Mouse (Mus musculus): ENCODE results near the gene Spag6. TPM values are rescaled to one million over a fixed set of nuclear protein-coding genes. Genes with fewer than 3 reads are reported as not detected.

The Spag6 gene
- polyA plus RNA-seq, 1 experiment = not detected

DNA sequence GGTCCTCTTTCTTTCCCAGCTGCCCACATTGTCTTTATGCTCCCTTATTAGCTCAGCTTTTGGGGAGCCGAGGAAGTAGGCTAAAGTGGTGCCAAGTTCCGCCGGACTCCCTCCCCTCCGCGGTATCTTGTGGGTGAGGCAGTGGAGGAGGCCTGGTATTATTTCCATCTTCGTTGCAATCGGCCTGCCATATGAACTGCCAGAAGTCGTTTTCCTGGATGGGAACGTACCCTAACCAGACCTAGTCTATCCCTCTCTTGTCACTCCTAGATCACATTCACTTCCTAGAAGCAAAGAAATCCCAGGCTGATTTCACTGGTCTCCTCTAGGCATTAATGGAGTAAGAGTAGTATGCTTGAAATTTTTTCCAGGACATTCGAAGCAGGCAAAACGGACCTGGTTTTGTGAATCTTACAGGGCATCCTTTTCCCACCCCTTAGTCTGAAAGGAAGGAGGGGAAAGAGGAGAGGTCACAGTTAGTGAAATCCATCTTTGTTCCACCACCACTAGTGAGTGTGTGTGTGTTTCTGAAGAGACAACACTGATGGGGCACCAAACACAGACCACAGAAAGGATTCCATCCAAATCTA is 5.7 kb downstream of the Spag6 start:
- TF ChIP-seq POLR2A (IDR thresholded peaks at IDR 0.05; ENCODE audit: insufficient read depth, low read depth, low read length) (no peak), CTCF (IDR thresholded peaks at IDR 0.05; ENCODE audit: insufficient read depth, low read depth, low read length) (no peak)
- H3K4me3 ChIP-seq (ENCODE audit: insufficient read depth, low read depth, low read length) = no peak overlapping the region
- H3K27ac ChIP-seq (ENCODE audit: insufficient read depth, low read depth, low read length) = no peak overlapping the region
- WGBS = 11% methylated on average over 11 of the region's 11 CpGs
- H3K4me1 ChIP-seq (ENCODE audit: control insufficient read depth, insufficient read depth, low read length) = peaks cover 5% of the 10 kb centered on the region

DNA sequence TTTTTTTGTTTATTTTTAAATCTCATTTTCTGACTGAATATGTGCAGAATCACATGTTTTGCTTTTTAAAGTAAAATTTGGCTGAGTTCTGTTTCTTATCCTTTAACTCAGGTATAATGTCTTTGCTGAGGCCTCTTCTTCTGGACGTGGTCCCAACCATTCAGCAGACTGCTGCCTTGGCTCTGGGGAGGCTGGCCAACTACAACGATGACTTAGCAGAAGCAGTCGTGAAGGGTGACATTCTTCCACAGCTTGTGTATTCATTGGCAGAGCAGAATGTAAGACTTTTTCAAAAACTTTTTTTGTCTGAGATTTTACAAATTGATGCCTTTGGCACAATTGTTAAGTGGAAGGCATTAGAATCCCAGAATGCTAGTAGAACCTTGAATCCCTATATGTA is 16.5 kb downstream of the Spag6 start:
- 70% methylated on average over 3 of the region's 3 CpGs for WGBS
- TF ChIP-seq CTCF (IDR thresholded peaks at IDR 0.05; ENCODE audit: insufficient read depth, low read depth, low read length) (no peak), POLR2A (IDR thresholded peaks at IDR 0.05; ENCODE audit: insufficient read depth, low read depth, low read length) (no peak)
- no peak overlapping the region for H3K4me3 ChIP-seq (ENCODE audit: insufficient read depth, low read depth, low read length)
- H3K4me1 ChIP-seq (ENCODE audit: control insufficient read depth, insufficient read depth, low read length) = no peaks in the 10 kb centered on the region
- no peak overlapping the region for H3K27ac ChIP-seq (ENCODE audit: insufficient read depth, low read depth, low read length)

DNA sequence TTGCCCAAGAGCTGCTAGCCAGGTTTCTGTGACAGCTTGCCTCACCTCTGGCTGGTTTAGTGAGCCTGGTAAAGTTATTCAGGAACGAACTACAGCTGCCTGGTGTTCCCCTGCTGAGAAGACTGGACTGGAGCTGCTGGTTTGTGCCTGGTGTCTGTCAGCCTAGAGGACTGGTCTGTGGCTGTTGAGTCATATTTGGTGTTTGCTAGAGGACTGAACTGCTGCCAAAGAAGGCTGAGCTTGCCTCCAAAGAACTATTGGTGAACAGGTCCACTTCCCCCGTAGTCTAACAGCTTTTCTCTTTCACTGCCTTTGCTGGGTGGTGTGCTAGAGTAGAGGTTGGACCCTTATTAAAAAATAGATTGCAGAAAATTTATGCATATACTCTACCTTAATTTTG is 19.2 kb downstream of the Spag6 start:
- no peak for TF ChIP-seq CTCF (IDR thresholded peaks at IDR 0.05; ENCODE audit: insufficient read depth, low read depth, low read length)
- TF ChIP-seq POLR2A (IDR thresholded peaks at IDR 0.05; ENCODE audit: insufficient read depth, low read depth, low read length) = no peak
- WGBS = 69% methylated on average over 2 of the region's 2 CpGs
- Histone ChIP-seq H3K4me1 (ENCODE audit: control insufficient read depth, insufficient read depth, low read length) (no peaks in the 10 kb centered on the region), H3K4me3 (ENCODE audit: insufficient read depth, low read depth, low read length) (no peak overlapping the region), H3K27ac (ENCODE audit: insufficient read depth, low read depth, low read length) (no peak overlapping the region)

DNA sequence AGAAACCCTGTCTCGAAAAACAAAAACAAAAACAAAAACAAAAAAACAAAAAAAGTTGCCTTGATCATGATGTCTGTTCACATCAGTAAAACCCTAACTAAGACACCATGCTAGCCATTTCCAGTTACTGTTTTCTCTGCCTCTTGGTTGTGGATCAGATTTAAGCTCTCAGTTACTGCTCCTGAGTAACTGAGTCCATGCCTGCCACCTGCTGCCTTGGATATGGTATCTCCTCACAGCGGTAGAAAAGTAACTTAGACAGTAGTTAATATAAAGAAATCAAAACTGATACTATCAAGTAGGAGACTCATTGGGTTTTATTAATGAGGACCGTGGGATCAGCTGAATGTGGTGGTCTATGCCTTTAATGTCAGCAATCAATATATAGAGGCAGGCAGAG is 20.5 kb downstream of the Spag6 start:
- WGBS = 82% methylated on average over 3 of the region's 3 CpGs
- Histone ChIP-seq H3K4me3 (ENCODE audit: insufficient read depth, low read depth, low read length) (no peak overlapping the region), H3K27ac (ENCODE audit: insufficient read depth, low read depth, low read length) (no peak overlapping the region), H3K4me1 (ENCODE audit: control insufficient read depth, insufficient read depth, low read length) (no peaks in the 10 kb centered on the region)
- TF ChIP-seq POLR2A (IDR thresholded peaks at IDR 0.05; ENCODE audit: insufficient read depth, low read depth, low read length) = no peak
- no peak for TF ChIP-seq CTCF (IDR thresholded peaks at IDR 0.05; ENCODE audit: insufficient read depth, low read depth, low read length)

DNA sequence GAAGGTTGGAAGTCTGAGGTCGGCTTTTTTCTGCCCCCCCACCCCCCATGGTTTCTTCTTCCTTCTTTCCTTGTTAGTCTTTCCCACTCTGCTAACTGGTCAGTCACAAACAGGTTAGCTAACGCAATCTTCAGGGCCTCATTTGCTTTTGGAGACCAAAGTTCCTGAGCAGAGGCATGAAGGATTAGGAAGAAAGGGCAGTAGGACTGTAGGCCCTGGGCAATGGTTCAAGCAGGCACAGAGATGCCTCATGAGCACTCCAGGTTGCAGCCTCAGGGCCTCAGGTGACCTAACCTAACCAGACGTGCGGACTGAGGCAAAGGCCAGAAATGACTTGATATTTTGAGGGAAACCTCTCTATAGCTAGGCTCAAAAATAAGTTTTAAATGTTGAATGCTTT is 24.7 kb downstream of the Spag6 start:
- Histone ChIP-seq H3K4me3 (ENCODE audit: insufficient read depth, low read depth, low read length) (no peak overlapping the region), H3K27ac (ENCODE audit: insufficient read depth, low read depth, low read length) (no peak overlapping the region), H3K4me1 (ENCODE audit: control insufficient read depth, insufficient read depth, low read length) (no peaks in the 10 kb centered on the region)
- TF ChIP-seq CTCF (IDR thresholded peaks at IDR 0.05; ENCODE audit: insufficient read depth, low read depth, low read length) (no peak), POLR2A (IDR thresholded peaks at IDR 0.05; ENCODE audit: insufficient read depth, low read depth, low read length) (no peak)
- WGBS = over 99% methylated on average over 4 of the region's 4 CpGs

DNA sequence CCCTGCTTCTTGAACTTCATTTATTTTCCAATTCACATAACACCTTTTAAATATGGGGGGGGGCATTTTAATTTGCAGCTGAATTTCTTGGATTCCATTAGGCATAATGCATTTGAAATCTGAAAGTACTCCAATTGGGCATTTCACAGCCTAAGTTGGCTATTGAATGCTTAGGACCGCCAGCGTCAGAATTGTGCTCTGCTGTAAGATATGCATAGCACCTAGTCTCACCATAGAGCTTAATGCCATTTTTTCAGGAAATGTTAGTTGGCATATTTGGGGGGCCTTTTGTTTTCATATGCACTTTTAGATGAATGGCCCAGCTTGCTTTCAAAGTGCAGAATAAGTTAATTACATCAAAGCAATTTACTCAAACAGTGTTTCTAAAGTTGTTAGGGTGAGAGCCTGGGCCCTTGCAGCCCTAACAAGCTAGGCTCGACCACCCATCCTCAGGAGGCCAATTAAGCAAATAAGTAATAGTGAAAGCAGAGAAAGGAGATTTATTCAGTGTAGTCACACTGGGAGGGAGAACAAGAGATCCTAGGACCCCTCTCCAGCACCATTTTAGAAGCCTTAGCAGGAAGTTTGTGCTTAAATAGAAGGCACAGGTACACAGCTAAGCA is 28.5 kb downstream of the Spag6 start:
- TF ChIP-seq CTCF (IDR thresholded peaks at IDR 0.05; ENCODE audit: insufficient read depth, low read depth, low read length) = no peak
- TF ChIP-seq POLR2A (IDR thresholded peaks at IDR 0.05; ENCODE audit: insufficient read depth, low read depth, low read length) = no peak
- Histone ChIP-seq H3K4me3 (ENCODE audit: insufficient read depth, low read depth, low read length) (no peak overlapping the region), H3K27ac (ENCODE audit: insufficient read depth, low read depth, low read length) (no peak overlapping the region), H3K4me1 (ENCODE audit: control insufficient read depth, insufficient read depth, low read length) (no peaks in the 10 kb centered on the region)
- WGBS = 50% methylated on average over 3 of the region's 3 CpGs

DNA sequence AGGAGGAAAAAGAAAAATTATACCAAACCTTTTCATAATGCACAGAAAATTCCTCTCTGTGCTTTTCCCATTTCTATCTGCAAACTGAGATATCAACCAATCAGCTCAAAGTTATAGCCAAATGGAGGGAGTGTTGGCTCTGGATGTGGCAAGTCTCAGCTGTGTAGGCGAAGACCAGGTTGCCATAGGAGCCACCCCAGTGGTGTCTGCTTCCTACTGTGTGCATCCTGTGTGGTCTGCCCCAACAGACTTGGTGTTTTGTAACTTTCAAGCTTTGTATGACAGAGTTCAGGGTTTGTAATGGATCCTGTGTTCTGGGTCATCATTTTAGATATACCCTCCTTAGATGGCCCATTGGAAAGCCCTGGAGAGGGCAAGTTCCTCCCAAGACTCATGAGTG is 30.6 kb downstream of the Spag6 start:
- 94% methylated on average over 1 of the region's 1 CpGs for WGBS
- TF ChIP-seq POLR2A (IDR thresholded peaks at IDR 0.05; ENCODE audit: insufficient read depth, low read depth, low read length) = no peak
- no peak for TF ChIP-seq CTCF (IDR thresholded peaks at IDR 0.05; ENCODE audit: insufficient read depth, low read depth, low read length)

DNA sequence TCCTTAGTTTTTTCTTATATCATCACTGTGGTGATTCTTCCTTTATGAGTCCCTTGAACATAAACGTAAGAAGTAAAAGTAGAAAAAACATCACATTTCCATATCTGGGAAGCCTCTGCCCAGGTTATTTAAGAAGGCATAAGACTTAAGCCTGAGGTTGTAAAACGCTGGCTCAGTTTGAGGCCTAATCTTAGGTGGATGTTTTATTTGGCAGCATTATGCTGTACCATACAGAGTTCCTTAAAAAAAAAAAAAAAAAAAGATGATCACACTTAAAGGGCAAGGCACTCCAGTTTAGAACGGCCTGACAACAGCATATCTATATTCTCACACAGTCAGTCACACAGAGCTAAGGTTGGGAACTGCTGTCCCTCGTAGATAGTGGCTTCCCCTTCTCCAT is 32.0 kb downstream of the Spag6 start:
- no peak overlapping the region for H3K4me3 ChIP-seq (ENCODE audit: insufficient read depth, low read depth, low read length)
- TF ChIP-seq POLR2A (IDR thresholded peaks at IDR 0.05; ENCODE audit: insufficient read depth, low read depth, low read length) = no peak
- no peak for TF ChIP-seq CTCF (IDR thresholded peaks at IDR 0.05; ENCODE audit: insufficient read depth, low read depth, low read length)
- 87% methylated on average over 4 of the region's 4 CpGs for WGBS
- no peaks in the 10 kb centered on the region for H3K4me1 ChIP-seq (ENCODE audit: control insufficient read depth, insufficient read depth, low read length)
- H3K27ac ChIP-seq (ENCODE audit: insufficient read depth, low read depth, low read length) = no peak overlapping the region

More for the DNA sequence above, 30.6 kb downstream of the Spag6 start:
- Histone ChIP-seq H3K27ac (ENCODE audit: insufficient read depth, low read depth, low read length) (no peak overlapping the region), H3K4me1 (ENCODE audit: control insufficient read depth, insufficient read depth, low read length) (no peaks in the 10 kb centered on the region), H3K4me3 (ENCODE audit: insufficient read depth, low read depth, low read length) (no peak overlapping the region)

DNA sequence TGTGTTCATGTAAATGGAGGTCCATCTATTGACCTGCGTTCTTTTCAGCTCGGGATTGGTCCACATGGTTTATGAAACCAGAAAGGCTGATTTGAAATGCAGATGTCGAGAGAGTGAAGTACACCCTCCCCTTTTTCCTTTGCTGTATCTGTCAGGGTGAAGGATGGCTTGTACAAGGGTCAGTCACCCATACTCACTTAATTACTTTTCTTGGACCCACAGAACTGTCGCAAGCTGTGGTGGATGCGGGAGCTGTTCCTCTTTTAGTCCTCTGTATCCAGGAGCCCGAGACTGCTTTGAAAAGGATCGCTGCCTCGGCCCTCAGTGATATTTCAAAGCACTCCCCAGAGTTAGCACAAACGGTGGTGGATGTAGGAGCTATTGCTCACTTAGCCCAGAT is 37.9 kb downstream of the Spag6 start:
- Histone ChIP-seq H3K4me3 (ENCODE audit: insufficient read depth, low read depth, low read length) (no peak overlapping the region), H3K4me1 (ENCODE audit: control insufficient read depth, insufficient read depth, low read length) (no peaks in the 10 kb centered on the region), H3K27ac (ENCODE audit: insufficient read depth, low read depth, low read length) (no peak overlapping the region)
- TF ChIP-seq POLR2A (IDR thresholded peaks at IDR 0.05; ENCODE audit: insufficient read depth, low read depth, low read length) = no peak
- no peak for TF ChIP-seq CTCF (IDR thresholded peaks at IDR 0.05; ENCODE audit: insufficient read depth, low read depth, low read length)
- 51% methylated on average over 9 of the region's 9 CpGs for WGBS

Measured in olfactory bulb, adult 2 months (tissue).